Mouse (Mus musculus): ENCODE results near the gene Prg3. TPM values are rescaled to one million over a fixed set of nuclear protein-coding genes. Genes with fewer than 3 reads are reported as not detected.

Prg3 gene
- polyA plus RNA-seq, 1 experiment from 2014 or later: not detected

GRCm38 (mm10) chr2:84961901-84962300, 26.1 kb upstream of the Prg3 start:
- Histone ChIP-seq H3K9ac (replicated peaks; ENCODE audit: low read length) (no peak overlapping the region), H3K4me3 (ENCODE audit: low read depth, low read length) (no peak overlapping the region), H3K27me3 (ENCODE audit: control insufficient read depth, insufficient read depth, low read length) (no peaks in the 10 kb centered on the region), H3K9me3 (replicated peaks; ENCODE audit: control insufficient read depth, low read length) (no peaks in the 10 kb centered on the region), H3K4me1 (ENCODE audit: control insufficient read depth, insufficient read depth, low read length) (no peaks in the 10 kb centered on the region), H3K4me2 (ENCODE audit: low read depth, low read length) (no peak overlapping the region), H3K27ac (replicated peaks; ENCODE audit: low read depth, low read length) (no peak overlapping the region), H3K36me3 (replicated peaks; ENCODE audit: control insufficient read depth, insufficient read depth, low read depth, low read length) (no peaks in the 10 kb centered on the region)
- ATAC-seq (replicated peaks; ENCODE audit: insufficient number of reproducible peaks, low FRiP score, low TSS enrichment, low read depth) (no peak), DNase-seq (ENCODE audit: low spot score) (no peak)
- WGBS: 68% methylated on average over 3 of the region's 3 CpGs

GRCm38 (mm10) chr2:84962906-84963507, 25.0 kb upstream of the Prg3 start:
- WGBS: 36% methylated on average over 6 of the region's 6 CpGs
- Histone ChIP-seq H3K36me3 (replicated peaks; ENCODE audit: control insufficient read depth, insufficient read depth, low read depth, low read length) (no peaks in the 10 kb centered on the region), H3K4me1 (ENCODE audit: control insufficient read depth, insufficient read depth, low read length) (no peaks in the 10 kb centered on the region), H3K27ac (replicated peaks; ENCODE audit: low read depth, low read length) (no peak overlapping the region), H3K9ac (replicated peaks; ENCODE audit: low read length) (no peak overlapping the region), H3K27me3 (ENCODE audit: control insufficient read depth, insufficient read depth, low read length) (no peaks in the 10 kb centered on the region), H3K4me3 (ENCODE audit: low read depth, low read length) (no peak overlapping the region), H3K4me2 (ENCODE audit: low read depth, low read length) (no peak overlapping the region), H3K9me3 (replicated peaks; ENCODE audit: control insufficient read depth, low read length) (no peaks in the 10 kb centered on the region)
- ATAC-seq (replicated peaks; ENCODE audit: insufficient number of reproducible peaks, low FRiP score, low TSS enrichment, low read depth) (no peak), DNase-seq (ENCODE audit: low spot score) (no peak)

- no peaks in the 10 kb centered on the region for H3K27me3 ChIP-seq (ENCODE audit: control insufficient read depth, insufficient read depth, low read length)
- no peak overlapping the region for H3K4me3 ChIP-seq (ENCODE audit: low read depth, low read length)
- no peaks in the 10 kb centered on the region for H3K36me3 ChIP-seq (replicated peaks; ENCODE audit: control insufficient read depth, insufficient read depth, low read depth, low read length)
- DNase-seq (ENCODE audit: low spot score) (no peak), ATAC-seq (replicated peaks; ENCODE audit: insufficient number of reproducible peaks, low FRiP score, low TSS enrichment, low read depth) (no peak)
- no peaks in the 10 kb centered on the region for H3K9me3 ChIP-seq (replicated peaks; ENCODE audit: control insufficient read depth, low read length)
- 88% methylated on average over 7 of the region's 7 CpGs for WGBS
- no peak overlapping the region for H3K9ac ChIP-seq (replicated peaks; ENCODE audit: low read length)
- H3K4me2 ChIP-seq (ENCODE audit: low read depth, low read length): no peak overlapping the region
- no peak overlapping the region for H3K27ac ChIP-seq (replicated peaks; ENCODE audit: low read depth, low read length)
- H3K4me1 ChIP-seq (ENCODE audit: control insufficient read depth, insufficient read depth, low read length): no peaks in the 10 kb centered on the region
Measured at GRCm38 (mm10) chr2:84964111-84964801, 23.8 kb upstream of the Prg3 start.

- H3K4me2 ChIP-seq (ENCODE audit: low read depth, low read length): no peak overlapping the region
- no peaks in the 10 kb centered on the region for H3K9me3 ChIP-seq (replicated peaks; ENCODE audit: control insufficient read depth, low read length)
- no peaks in the 10 kb centered on the region for H3K27me3 ChIP-seq (ENCODE audit: control insufficient read depth, insufficient read depth, low read length)
- DNase-seq (ENCODE audit: low spot score) (no peak), ATAC-seq (replicated peaks; ENCODE audit: insufficient number of reproducible peaks, low FRiP score, low TSS enrichment, low read depth) (no peak)
- no peak overlapping the region for H3K27ac ChIP-seq (replicated peaks; ENCODE audit: low read depth, low read length)
- H3K36me3 ChIP-seq (replicated peaks; ENCODE audit: control insufficient read depth, insufficient read depth, low read depth, low read length): no peaks in the 10 kb centered on the region
- WGBS: 84% methylated on average over 5 of the region's 5 CpGs
- H3K4me1 ChIP-seq (ENCODE audit: control insufficient read depth, insufficient read depth, low read length): no peaks in the 10 kb centered on the region
- no peak overlapping the region for H3K9ac ChIP-seq (replicated peaks; ENCODE audit: low read length)
- no peak overlapping the region for H3K4me3 ChIP-seq (ENCODE audit: low read depth, low read length)
Measured at GRCm38 (mm10) chr2:84967318-84967991, 20.6 kb upstream of the Prg3 start.

DNA sequence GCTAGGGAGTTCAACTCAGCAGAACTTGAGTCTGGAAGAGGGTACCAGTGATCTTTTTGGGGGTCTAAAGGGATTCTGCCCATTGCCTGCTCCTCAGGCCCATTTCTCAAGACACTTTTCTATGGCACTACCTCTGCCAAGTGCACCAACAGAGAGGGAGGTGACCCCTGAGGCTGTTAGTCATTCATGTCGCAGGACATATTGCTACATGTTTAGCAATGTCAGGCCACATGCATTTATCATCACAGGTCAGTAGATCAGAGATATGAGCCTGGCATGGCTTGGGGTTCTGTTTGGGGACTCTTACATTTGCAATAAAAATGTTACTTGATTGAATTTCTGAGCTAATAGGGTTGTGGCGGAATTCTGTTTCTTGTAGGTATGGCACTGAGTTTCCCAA, 12.4 kb upstream of the Prg3 start:
- DNase-seq (ENCODE audit: low spot score) (no peak), ATAC-seq (replicated peaks; ENCODE audit: insufficient number of reproducible peaks, low FRiP score, low TSS enrichment, low read depth) (no peak)
- Histone ChIP-seq H3K9ac (replicated peaks; ENCODE audit: low read length) (no peak overlapping the region), H3K4me2 (ENCODE audit: low read depth, low read length) (no peak overlapping the region), H3K27me3 (ENCODE audit: control insufficient read depth, insufficient read depth, low read length) (no peaks in the 10 kb centered on the region), H3K4me3 (ENCODE audit: low read depth, low read length) (no peak overlapping the region), H3K36me3 (replicated peaks; ENCODE audit: control insufficient read depth, insufficient read depth, low read depth, low read length) (no peaks in the 10 kb centered on the region), H3K27ac (replicated peaks; ENCODE audit: low read depth, low read length) (no peak overlapping the region), H3K9me3 (replicated peaks; ENCODE audit: control insufficient read depth, low read length) (no peaks in the 10 kb centered on the region), H3K4me1 (ENCODE audit: control insufficient read depth, insufficient read depth, low read length) (no peaks in the 10 kb centered on the region)
- WGBS: 86% methylated on average over 2 of the region's 2 CpGs

DNA sequence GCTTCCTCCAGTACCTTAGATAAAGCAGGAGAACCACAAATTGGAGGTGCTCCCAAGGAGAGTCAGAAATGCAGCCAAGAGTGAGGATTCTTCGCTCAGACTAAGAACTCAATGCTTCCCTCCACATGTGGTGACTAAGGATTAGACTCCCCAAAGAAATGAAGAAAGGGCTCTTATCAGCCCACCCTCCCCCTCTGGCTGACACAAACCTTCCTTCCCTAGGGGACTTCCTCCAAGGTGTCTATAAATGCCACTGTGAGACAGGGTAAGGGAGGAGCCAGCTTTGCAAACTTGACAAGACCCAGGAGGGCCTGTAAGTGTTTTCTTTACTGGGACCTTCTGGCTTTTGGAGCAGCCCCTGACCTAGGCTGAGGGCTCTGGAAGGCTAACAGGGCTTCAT, 7.8 kb upstream of the Prg3 start, which contains the start of gene Prg2:
Prg2 (plus strand) TSS at position 274 of the 400 bp plus-strand sequence.
- H3K27ac ChIP-seq (replicated peaks; ENCODE audit: low read depth, low read length): no peak within 1 kb of the TSS
- no peaks in the 10 kb centered on the region for H3K27me3 ChIP-seq (ENCODE audit: control insufficient read depth, insufficient read depth, low read length)
- H3K9ac ChIP-seq (replicated peaks; ENCODE audit: low read length): no peak within 1 kb of the TSS
- H3K36me3 ChIP-seq (replicated peaks; ENCODE audit: control insufficient read depth, insufficient read depth, low read depth, low read length): no peaks in the 10 kb centered on the region
- no peaks in the 10 kb centered on the region for H3K4me1 ChIP-seq (ENCODE audit: control insufficient read depth, insufficient read depth, low read length)
- no peaks in the 10 kb centered on the region for H3K9me3 ChIP-seq (replicated peaks; ENCODE audit: control insufficient read depth, low read length)
- WGBS: 33% methylated on average over 1 of the region's 1 CpGs
- no peak within 1 kb of the TSS for H3K4me2 ChIP-seq (ENCODE audit: low read depth, low read length)
- ATAC-seq (replicated peaks; ENCODE audit: insufficient number of reproducible peaks, low FRiP score, low TSS enrichment, low read depth): no peak
- H3K4me3 ChIP-seq (ENCODE audit: low read depth, low read length): no peak within 1 kb of the TSS
- DNase-seq (ENCODE audit: low spot score): no peak

DNA sequence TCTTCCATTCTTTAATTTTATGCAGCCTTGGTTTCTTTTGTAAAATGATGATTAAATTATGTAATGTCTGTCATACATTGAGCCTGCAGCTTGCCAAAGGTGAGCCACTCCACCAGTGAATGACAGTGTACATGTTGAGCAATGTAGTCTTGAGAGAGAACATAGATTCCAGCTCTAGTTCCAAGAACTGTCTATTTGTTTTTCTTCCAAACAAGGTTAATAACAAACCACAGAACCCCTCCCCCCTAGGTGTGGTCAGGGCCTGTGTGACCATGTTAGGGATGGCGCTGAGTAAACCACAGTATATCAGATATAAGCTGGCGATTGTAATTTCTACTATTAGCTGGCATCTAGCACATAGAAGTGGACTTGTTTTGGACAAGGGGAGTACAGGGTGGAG, 8.4 kb downstream of the Prg3 start:
- Histone ChIP-seq H3K27me3 (ENCODE audit: control insufficient read depth, insufficient read depth, low read length) (no peaks in the 10 kb centered on the region), H3K9me3 (replicated peaks; ENCODE audit: control insufficient read depth, low read length) (no peaks in the 10 kb centered on the region), H3K9ac (replicated peaks; ENCODE audit: low read length) (no peak overlapping the region), H3K4me3 (ENCODE audit: low read depth, low read length) (no peak overlapping the region), H3K27ac (replicated peaks; ENCODE audit: low read depth, low read length) (no peak overlapping the region), H3K4me1 (ENCODE audit: control insufficient read depth, insufficient read depth, low read length) (no peaks in the 10 kb centered on the region), H3K36me3 (replicated peaks; ENCODE audit: control insufficient read depth, insufficient read depth, low read depth, low read length) (no peaks in the 10 kb centered on the region), H3K4me2 (ENCODE audit: low read depth, low read length) (no peak overlapping the region)
- no peak for DNase-seq (ENCODE audit: low spot score)
- ATAC-seq (replicated peaks; ENCODE audit: insufficient number of reproducible peaks, low FRiP score, low TSS enrichment, low read depth): no peak
- WGBS: 93% methylated on average over 2 of the region's 2 CpGs

Data from embryonic facial prominence, embryonic 11.5 days (tissue).